Mouse (Mus musculus): ENCODE measurements around the gene BC035947.
"Not testable (repeated sequence)": the region's sequence is repeated elsewhere in the genome, so short reads cannot be mapped to it uniquely, and the experiment has no call there.

The BC035947 gene

DNA sequence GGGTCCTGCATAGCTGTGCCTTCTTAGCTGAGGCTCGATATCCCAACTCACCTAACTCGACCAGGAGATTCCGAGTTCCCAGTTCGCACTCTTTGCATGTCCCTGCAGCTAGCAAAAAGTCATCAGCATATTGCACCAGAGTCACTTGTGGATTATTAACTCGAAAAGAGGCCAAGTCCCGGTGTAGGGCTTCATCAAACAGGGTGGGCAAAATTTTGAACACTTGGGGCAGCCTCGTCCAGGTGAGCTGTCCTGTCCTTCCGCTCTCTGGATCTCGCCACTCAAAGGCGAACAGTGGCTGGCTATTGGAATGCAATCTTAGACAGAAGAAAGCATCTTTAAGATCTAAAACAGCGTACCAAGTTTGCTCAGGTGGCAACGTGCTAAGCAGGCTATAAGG is 10.1 kb downstream of the BC035947 start:
- not testable (repeated sequence) for DNase-seq (ENCODE audit: low spot score in 2 of 2)

DNA sequence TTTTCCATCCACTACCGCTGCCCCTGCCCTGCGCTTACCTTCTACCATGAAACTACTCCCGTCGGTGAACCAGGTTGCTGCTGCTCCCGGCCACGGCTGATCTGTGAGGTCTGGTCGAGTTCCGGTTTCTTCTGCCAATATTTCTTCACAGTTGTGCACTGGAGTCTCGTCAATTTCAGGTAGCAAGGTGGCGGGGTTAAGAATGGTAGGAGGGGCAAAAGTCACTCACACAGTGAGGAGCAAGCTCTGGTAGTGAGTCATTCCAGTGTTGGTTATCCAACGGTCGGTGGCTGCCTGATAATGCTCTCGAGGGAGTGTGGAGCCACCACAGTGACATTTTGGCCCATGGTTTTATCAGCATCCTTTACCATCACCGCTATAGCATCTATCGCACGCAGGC is 10.9 kb downstream of the BC035947 start:
- DNase-seq (ENCODE audit: low spot score in 2 of 2) = no peak

- DNase-seq (ENCODE audit: low spot score in 2 of 2) = no peak
These were observed 21.8 kb downstream of the BC035947 start for GRCm38 (mm10) chr1:78490143-78490542.

DNA sequence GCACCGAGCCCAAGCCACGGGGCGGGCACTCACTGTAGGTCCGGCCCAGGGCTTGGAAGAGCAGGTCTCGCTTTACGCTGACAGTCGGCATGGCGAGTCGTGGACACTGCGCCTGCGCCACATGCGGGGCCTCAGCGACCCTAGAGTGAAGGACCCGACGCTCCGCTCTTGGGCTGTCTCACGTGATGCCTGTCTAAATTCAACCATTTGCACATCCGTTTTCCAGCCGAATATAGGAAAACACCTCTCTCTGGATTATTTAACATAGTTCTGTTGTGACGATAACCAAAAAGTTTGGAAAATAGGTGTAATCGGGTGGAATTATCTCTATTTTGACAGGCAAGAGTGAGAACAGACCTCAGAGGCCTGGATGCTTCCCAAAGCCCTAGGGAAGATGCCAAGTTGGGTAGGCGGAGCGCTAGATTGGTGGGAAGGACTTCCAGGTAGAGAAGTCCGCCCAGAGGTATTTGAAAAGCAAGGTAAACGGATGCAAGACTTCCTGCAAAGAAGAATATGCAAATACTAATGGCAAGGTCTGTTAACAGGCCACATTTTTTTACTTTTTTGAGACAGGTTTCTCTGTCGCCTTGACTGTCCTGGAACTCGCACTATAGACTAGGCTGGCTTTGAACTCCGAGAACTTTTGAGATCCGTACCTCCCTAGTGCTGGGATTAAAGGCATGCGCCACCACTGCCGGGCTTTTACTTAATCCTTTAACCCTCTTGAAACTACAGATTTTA is 23.0 kb downstream of the BC035947 start, which contains the start of gene Farsb:
Gene Farsb (minus strand): TSS at position 146 of the 741 bp plus-strand sequence.
- DNase-seq (ENCODE audit: low spot score in 2 of 2) = peak; percentile 82 to 91

GRCm38 (mm10) chr1:78488427-78488751 is 23.6 kb downstream of the BC035947 start:
- no peak for DNase-seq (ENCODE audit: low spot score in 2 of 2)

- DNase-seq (ENCODE audit: low spot score in 2 of 2) = no peak
These were observed 27.6 kb downstream of the BC035947 start for GRCm38 (mm10) chr1:78484361-78484760.

- DNase-seq (ENCODE audit: low spot score in 2 of 2) = no peak
These were observed 28.5 kb downstream of the BC035947 start for GRCm38 (mm10) chr1:78483430-78483829.

GRCm38 (mm10) chr1:78472441-78472840 is 39.5 kb downstream of the BC035947 start:
- DNase-seq (ENCODE audit: low spot score in 2 of 2) = no peak

DNA sequence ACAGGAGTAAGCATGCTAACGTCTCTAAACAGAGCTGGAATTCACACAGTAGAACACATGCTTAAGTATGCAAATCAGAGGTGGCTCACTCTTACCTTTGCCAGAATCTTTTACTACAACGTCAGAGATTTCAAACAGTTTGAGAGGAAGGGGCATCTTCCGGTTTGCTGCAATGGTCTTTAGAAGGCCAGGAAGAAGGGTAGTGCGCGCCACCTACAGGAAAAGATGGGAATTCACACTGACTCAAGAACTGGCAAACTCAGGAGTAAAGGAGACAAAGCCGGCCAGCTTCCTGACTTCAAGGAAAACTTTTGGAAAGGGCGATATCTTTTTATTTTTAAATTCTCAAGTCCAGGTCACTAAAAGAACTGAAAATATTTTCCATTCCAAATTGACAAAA is 57.3 kb downstream of the BC035947 start:
- DNase-seq (ENCODE audit: low spot score in 2 of 2) = peak in 1 of 2 experiments; percentile 26

GRCm38 (mm10) chr1:78453886-78454285 is 58.1 kb downstream of the BC035947 start:
- no peak for DNase-seq (ENCODE audit: low spot score in 2 of 2)

- no peak for DNase-seq (ENCODE audit: low spot score in 2 of 2)
These were observed 59.4 kb downstream of the BC035947 start for GRCm38 (mm10) chr1:78452544-78452943.

GRCm38 (mm10) chr1:78451070-78451854 is 60.7 kb downstream of the BC035947 start:
- no peak for DNase-seq (ENCODE audit: low spot score in 2 of 2)

DNA sequence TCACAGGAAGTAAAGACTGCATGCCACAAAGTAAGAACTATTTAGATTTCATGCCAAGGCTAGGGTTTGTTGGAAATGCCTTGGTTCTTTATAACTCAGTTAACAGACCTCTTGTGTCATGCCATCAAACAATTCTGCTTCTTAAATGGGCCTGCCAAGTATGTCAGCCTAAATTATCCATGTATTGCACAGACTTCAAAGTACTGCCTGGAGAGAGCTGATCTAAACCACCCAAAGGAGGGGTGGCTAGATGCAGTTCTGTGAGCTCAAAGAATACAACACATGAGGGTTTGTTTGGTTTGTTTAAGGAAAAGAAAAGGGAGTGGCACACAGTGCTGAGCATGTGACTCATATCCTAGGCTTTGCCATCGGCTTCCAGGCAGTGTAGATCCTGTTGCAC is 63.9 kb downstream of the BC035947 start:
- DNase-seq (ENCODE audit: low spot score in 2 of 2) = no peak
